Mouse (Mus musculus) bone marrow, adult 2 months (tissue): ENCODE measurements at regions not wholly inside any gene's neighbourhood (a gene's known extent, or its start where the extent isn't known, plus 50 kb on each side); places are given as distances from the start of the nearest gene placed in this dataset.

Experiments
- CTCF ChIP-seq: fragments of 200-500 bp; IDR thresholded peaks from 2 replicates; pipeline ENCODE4 v1.5.1; 2011; ENCODE audit warnings: low read length, control low read depth; ENCODE audit not compliant: control insufficient read depth, insufficient read depth
- POLR2A ChIP-seq: fragments of 200-500 bp; IDR thresholded peaks from 2 replicates; pipeline ENCODE4 v1.6.1; 2011; ENCODE audit warnings: low read depth, mild to moderate bottlenecking, control low read depth, low read length, borderline replicate concordance; ENCODE audit not compliant: control insufficient read depth

- TF ChIP-seq CTCF = no peak
- no peak for TF ChIP-seq POLR2A
Observed at GRCm38 (mm10) chr3:52538306-52538705, 270.2 kb downstream of the Foxo1 start.
